Mouse (Mus musculus) stomach, postnatal 0 days (tissue): ENCODE results near the gene Zfp791. TPM values are rescaled to one million over a fixed set of nuclear protein-coding genes. Genes with fewer than 3 reads are reported as not detected.

Source experiments
- ATAC-seq: fragments of 200-750 bp; cut with Nextera tagmentation; 2 replicates; pipeline ENCODE4 v1.8.0; 2017; ENCODE audit not compliant: low FRiP score, low TSS enrichment
- DNase-seq: peaks from one replicate; pipeline ENCODE4 v3.0.0-alpha.2; 2016; ENCODE audit warnings: low spot score
- H3K27ac ChIP-seq: fragments of 300-500 bp; sonication (generic); replicated peaks from 2 replicates; pipeline ENCODE4 v1.5.1; 2014; ENCODE audit warnings: mild to moderate bottlenecking, control low read depth
- H3K27me3 ChIP-seq: fragments of 300-500 bp; sonication (generic); 2 replicates; pipeline ENCODE4 v1.6.1; 2014; ENCODE audit warnings: low read length; ENCODE audit not compliant: control insufficient read depth, insufficient read depth
- H3K36me3 ChIP-seq: fragments of 300-500 bp; sonication (generic); 2 replicates; pipeline ENCODE4 v1.6.1; 2014; ENCODE audit warnings: low read length, mixed read lengths; ENCODE audit not compliant: control insufficient read depth, insufficient read depth
- H3K4me1 ChIP-seq: fragments of 300-500 bp; sonication (generic); replicated peaks from 2 replicates; pipeline ENCODE4 v1.6.1; 2014; ENCODE audit warnings: antibody characterized with exemption; ENCODE audit not compliant: control insufficient read depth, insufficient read depth
- H3K4me2 ChIP-seq: fragments of 300-500 bp; sonication (generic); replicated peaks from 2 replicates; pipeline ENCODE4 v1.6.1; 2014; ENCODE audit warnings: low read depth, mild to moderate bottlenecking, control low read depth, moderate library complexity
- H3K4me3 ChIP-seq: fragments of 300-500 bp; sonication (generic); 2 replicates; pipeline ENCODE4 v1.5.1; 2014; ENCODE audit warnings: low read depth, low read length, control low read depth
- H3K9ac ChIP-seq: fragments of 300-500 bp; sonication (generic); 2 replicates; pipeline ENCODE4 v1.6.1; 2014; ENCODE audit warnings: mild to moderate bottlenecking, low read length, control low read depth, mixed read lengths
- H3K9me3 ChIP-seq: fragments of 300-500 bp; sonication (generic); 2 replicates; pipeline ENCODE4 v1.6.1; 2016; ENCODE audit warnings: low read length; ENCODE audit not compliant: control insufficient read depth
- CTCF ChIP-seq: IDR thresholded peaks from 2 replicates; pipeline ENCODE4 v1.5.1; 2016; ENCODE audit warnings: antibody characterized with exemption, low read depth, mild to moderate bottlenecking, moderate library complexity
- EP300 ChIP-seq: optimal IDR thresholded peaks from 2 replicates; pipeline ENCODE3; 2016; ENCODE audit warnings: antibody characterized with exemption
- WGBS: fragments of 180-500 bp; shearing (Covaris S2); extraction: QIAGEN DNeasy Blood & Tissue Kit; methylation state at CpG from one replicate; pipeline ENCODE4 v1.1.7; 2014; 5-methylcytosine and 5-hydroxymethylcytosine counted together
- polyA plus RNA-seq: library from polyadenylated mRNA; unstranded; fragments of >200 nt; fragmentation: Nextera tagmentation; extraction: Ambion mirVana; gene quantifications from 2 replicates; pipeline ENCODE4 v1.2.1, GENCODE M21; 2015

Gene Zfp791
- polyA plus RNA-seq, 1 experiment from 2014 or later = 1.5 TPM

DNA sequence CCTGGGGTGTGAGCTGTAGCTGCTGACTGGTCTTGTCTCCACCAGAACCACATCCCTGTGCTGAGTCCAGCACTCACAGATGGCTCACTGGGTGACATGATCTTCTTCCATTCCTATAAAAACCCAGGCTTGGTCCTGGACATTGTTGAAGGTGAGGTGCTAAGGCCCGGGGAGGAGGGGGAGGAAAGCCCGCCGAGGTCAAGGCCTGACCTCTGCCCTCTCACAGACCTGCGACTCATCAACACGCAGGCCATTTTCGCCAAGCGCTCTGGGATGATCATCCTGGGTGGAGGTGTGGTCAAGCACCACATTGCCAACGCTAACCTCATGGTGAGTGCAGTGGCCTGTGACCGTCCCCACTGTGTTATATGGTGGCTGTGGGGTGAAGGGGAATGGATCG is 48.7 kb downstream of the Zfp791 start:
- ATAC-seq (no peak), DNase-seq (no peak)
- H3K9ac ChIP-seq = no peak overlapping the region
- 78% methylated on average over 10 of the region's 10 CpGs for WGBS
- no peak for TF ChIP-seq CTCF
- no peak for TF ChIP-seq EP300
- no peak overlapping the region for H3K4me2 ChIP-seq
- H3K9me3 ChIP-seq = no peaks in the 10 kb centered on the region
- H3K27ac ChIP-seq = no peak overlapping the region
- no peak overlapping the region for H3K4me3 ChIP-seq
- H3K27me3 ChIP-seq = no peaks in the 10 kb centered on the region
- peaks cover 11% of the 10 kb centered on the region; the same call in 1 of the 2 replicates for H3K36me3 ChIP-seq
- 0 out of 2 replicates have a peak, but pooled peaks cover 4% of the 10 kb centered on the region for H3K4me1 ChIP-seq

DNA sequence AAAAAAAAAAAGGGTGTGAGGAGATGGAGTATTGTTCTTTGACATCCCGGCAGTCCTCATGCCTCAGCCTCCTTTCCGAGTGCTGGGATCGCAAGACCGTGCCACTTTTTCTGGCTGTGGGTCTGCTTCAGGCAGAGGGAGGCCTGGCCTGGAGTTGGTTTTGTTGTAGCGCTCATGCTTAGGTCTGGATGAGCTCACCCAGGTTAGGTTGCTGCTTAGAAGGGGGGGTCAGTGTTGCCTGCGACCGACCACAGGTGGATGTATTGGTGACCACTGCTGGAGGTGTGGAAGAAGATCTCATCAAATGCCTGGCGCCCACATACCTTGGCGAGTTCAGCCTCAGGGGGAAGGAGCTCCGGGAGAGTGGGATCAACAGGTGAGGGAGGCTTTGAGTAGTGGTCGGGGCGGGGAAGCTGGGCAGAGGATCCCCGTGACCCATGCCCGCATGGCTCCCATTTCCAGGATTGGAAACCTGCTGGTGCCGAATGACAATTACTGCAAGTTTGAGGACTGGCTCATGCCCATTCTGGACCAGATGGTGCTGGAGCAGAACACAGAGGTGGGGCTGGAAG is 49.8 kb downstream of the Zfp791 start:
- peaks cover 11% of the 10 kb centered on the region; the same call in 1 of the 2 replicates for H3K36me3 ChIP-seq
- no peak overlapping the region for H3K4me2 ChIP-seq
- H3K9me3 ChIP-seq = no peaks in the 10 kb centered on the region
- no peaks in the 10 kb centered on the region for H3K27me3 ChIP-seq
- no peak for TF ChIP-seq EP300
- no peak for TF ChIP-seq CTCF
- 92% methylated on average over 15 of the region's 15 CpGs for WGBS
- ATAC-seq (no peak), DNase-seq (no peak)
- no peak overlapping the region for H3K27ac ChIP-seq
- 0 out of 2 replicates have a peak, but pooled peaks cover 4% of the 10 kb centered on the region for H3K4me1 ChIP-seq
- H3K9ac ChIP-seq = no peak overlapping the region
- no peak overlapping the region for H3K4me3 ChIP-seq

DNA sequence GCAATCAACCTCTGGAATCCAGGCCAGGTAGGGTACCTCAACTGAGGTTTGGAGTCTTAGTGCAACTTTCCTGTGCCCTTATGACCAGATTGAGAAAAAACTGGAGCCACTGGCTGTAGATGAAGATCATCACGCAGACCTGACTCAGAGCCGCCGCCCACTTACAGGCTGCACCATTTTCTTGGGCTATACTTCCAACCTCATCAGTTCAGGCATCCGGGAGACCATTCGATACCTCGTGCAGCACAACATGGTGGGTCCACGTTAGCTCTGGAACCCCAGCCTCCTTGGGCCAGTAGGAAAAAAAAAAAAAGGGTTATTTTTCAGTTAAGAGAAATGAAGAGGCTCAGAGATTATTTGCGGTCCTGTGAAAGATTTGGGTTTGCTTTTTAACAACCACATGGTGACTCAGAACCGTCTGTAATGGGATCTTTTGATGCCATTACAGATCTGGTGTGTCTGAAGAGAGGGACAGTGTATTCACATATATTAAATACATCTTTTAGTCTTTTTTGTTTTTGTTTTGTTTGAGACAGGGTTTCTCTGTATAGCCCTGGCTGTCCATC is 50.4 kb downstream of the Zfp791 start:
- Histone ChIP-seq H3K9ac (peak overlapping the region; percentile 94), H3K4me2 (peak overlapping the region; percentile 68), H3K27ac (peak overlapping the region; percentile 98), H3K36me3 (peaks cover 11% of the 10 kb centered on the region; the same call in 1 of the 2 replicates), H3K4me1 (0 out of 2 replicates have a peak, but pooled peaks cover 4% of the 10 kb centered on the region), H3K9me3 (no peaks in the 10 kb centered on the region), H3K27me3 (no peaks in the 10 kb centered on the region), H3K4me3 (peak overlapping the region; percentile 90)
- 37% methylated on average over 9 of the region's 9 CpGs for whole genome bisulfite sequencing
- TF ChIP-seq CTCF (no peak), EP300 (no peak)
- DNase-seq = no peak
- no peak; the same call in 1 of the 2 replicates for ATAC-seq

DNA sequence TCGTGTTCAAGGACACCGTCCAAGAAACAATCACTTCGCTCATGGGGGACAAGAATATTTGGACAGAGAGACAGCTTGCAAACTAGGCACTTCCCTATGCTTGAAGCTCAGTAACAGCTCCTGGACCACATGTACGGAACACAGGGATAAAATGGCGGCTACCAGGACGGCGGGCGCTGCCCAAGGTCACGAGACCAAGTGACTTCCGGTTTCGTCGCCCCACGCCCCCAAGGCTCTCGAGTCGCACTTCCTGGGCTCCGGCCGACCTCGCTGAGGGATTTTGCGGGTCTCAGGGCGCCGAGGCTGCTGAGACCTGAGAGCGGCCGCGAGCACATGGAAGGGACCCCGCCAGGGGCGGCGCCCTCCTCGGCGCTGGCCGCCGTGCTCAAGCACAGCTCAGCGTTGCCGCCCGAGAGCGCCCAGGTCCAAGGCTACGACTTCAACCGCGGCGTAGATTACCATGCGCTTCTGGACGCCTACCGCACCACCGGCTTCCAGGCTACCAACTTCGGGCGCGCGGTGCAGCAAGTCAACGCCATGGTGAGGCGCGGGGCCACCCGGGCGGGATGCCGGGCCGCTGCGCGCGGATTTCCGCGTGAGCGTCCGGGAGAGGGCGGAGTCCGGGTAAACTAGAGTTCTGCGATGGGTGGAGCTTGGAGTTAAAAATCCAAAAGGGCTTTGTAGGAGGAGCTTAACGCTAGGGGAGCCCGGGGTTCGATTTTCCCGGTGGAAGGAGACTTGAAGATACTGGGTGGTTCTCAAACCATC is 51.2 kb downstream of the Zfp791 start, which contains the start of gene Dhps:
TSS of gene Dhps (plus strand) at position 244 of the 768 bp plus-strand sequence.
- H3K27me3 ChIP-seq = no peaks in the 10 kb centered on the region
- H3K4me2 ChIP-seq = peak within 1 kb of the TSS; percentile 68
- ATAC-seq (peak; percentile 90), DNase-seq (peak; percentile 93)
- peak; percentile 72 for TF ChIP-seq EP300
- TF ChIP-seq CTCF = peak; percentile 54
- WGBS = under 1% methylated on average over 67 of the region's 68 CpGs
- H3K4me1 ChIP-seq = 0 out of 2 replicates have a peak, but pooled peaks cover 4% of the 10 kb centered on the region
- peak within 1 kb of the TSS; percentile 94 for H3K9ac ChIP-seq
- peaks cover 11% of the 10 kb centered on the region; the same call in 1 of the 2 replicates for H3K36me3 ChIP-seq
- H3K4me3 ChIP-seq = peak within 1 kb of the TSS; percentile 90
- H3K9me3 ChIP-seq = no peaks in the 10 kb centered on the region
- H3K27ac ChIP-seq = peak within 1 kb of the TSS; percentile 98

DNA sequence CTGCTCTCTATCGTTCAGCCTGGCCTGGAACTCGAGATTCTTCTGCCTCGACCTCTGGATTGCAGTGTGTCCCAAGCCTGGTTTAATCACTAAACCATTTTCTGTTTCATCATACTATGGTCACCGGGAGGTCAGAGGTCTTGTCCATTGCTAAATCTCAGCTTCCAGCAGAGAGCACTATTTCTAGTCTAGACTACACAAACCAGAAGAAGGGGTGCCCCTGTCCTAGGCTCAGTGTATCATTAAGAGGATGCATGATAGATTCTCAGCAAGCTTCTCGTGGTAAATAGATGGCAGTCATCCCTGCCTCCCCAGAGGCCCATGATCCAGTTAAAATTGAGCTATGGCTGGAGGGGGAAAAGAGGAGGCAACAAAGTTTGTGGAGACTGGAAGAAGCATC is 51.9 kb downstream of the Zfp791 start:
- no peaks in the 10 kb centered on the region for H3K9me3 ChIP-seq
- H3K36me3 ChIP-seq = 0 out of 2 replicates have a peak, but pooled peaks cover 11% of the 10 kb centered on the region
- H3K9ac ChIP-seq = no peak overlapping the region
- WGBS = 79% methylated on average over 5 of the region's 5 CpGs
- H3K4me2 ChIP-seq = peak overlapping the region; percentile 68
- TF ChIP-seq EP300 (no peak), CTCF (no peak)
- DNase-seq (no peak), ATAC-seq (no peak)
- H3K4me1 ChIP-seq = 0 out of 2 replicates have a peak, but pooled peaks cover 4% of the 10 kb centered on the region
- peak overlapping the region; percentile 98; the same call in 1 of the 2 replicates for H3K27ac ChIP-seq
- H3K4me3 ChIP-seq = peak overlapping the region; percentile 90
- H3K27me3 ChIP-seq = no peaks in the 10 kb centered on the region
